Mouse (Mus musculus) cortical plate, adult 2 months (tissue): ENCODE results near the gene Itga8. TPM values are rescaled to one million over a fixed set of nuclear protein-coding genes. Genes with fewer than 3 reads are reported as not detected.

ENCODE experiments used
- H3K27ac ChIP-seq: fragments of 200-500 bp; 2 replicates; pipeline ENCODE4 v1.5.1; 2012; ENCODE audit warnings: low read length, control low read depth, inconsistent platforms; ENCODE audit not compliant: insufficient read depth
- H3K4me1 ChIP-seq: fragments of 200-500 bp; 2 replicates; pipeline ENCODE4 v1.6.1; 2011; ENCODE audit warnings: low read length; ENCODE audit not compliant: control insufficient read depth, insufficient read depth
- H3K4me3 ChIP-seq: fragments of 200-500 bp; 2 replicates; pipeline ENCODE4 v1.5.1; 2011; ENCODE audit warnings: mild to moderate bottlenecking, low read length, control low read depth; ENCODE audit not compliant: insufficient read depth
- CTCF ChIP-seq: fragments of 200-500 bp; IDR thresholded peaks from 2 replicates; pipeline ENCODE4 v1.5.1; 2011; ENCODE audit warnings: mild to moderate bottlenecking, control low read depth, low read length; ENCODE audit not compliant: insufficient read depth; ENCODE audit errors: extremely low read depth
- POLR2A ChIP-seq: fragments of 200-500 bp; IDR thresholded peaks from 2 replicates; pipeline ENCODE4 v1.6.1; 2011; ENCODE audit warnings: mild to moderate bottlenecking, low read length, control low read depth; ENCODE audit not compliant: insufficient read depth; ENCODE audit errors: extremely low read depth
- polyA plus RNA-seq: library from polyadenylated mRNA; depleted of rRNA; stranded (reverse); fragments of >200 nt; gene quantifications from 2 replicates; pipeline ENCODE4 v1.2.3, GENCODE M21; 2012

Itga8 gene
- polyA plus RNA-seq, 1 experiment: 5.0 TPM

DNA sequence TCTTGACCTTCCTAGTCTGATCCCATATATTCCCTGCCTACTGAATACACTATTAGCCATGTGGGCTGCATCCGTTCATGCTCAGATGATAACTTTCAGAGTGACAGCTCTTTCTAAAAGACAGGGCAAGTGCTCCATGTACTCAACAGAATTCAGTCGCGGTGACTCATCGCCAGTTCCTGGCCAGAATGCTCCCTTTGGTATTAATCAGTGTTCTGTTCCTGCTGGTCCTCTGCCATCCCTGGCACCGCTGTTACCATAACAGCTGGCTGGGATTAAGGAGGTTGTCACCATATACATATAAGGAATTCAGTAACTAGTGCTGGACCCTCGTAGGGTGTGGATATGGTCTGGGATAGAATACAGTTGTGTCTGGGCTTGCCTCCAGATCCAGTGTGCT lies 23.7 kb upstream of the Itga8 start:
- H3K4me1 ChIP-seq: no peaks in the 10 kb centered on the region
- H3K4me3 ChIP-seq: no peak overlapping the region
- H3K27ac ChIP-seq: no peak overlapping the region
- TF ChIP-seq POLR2A (no peak), CTCF (no peak)

DNA sequence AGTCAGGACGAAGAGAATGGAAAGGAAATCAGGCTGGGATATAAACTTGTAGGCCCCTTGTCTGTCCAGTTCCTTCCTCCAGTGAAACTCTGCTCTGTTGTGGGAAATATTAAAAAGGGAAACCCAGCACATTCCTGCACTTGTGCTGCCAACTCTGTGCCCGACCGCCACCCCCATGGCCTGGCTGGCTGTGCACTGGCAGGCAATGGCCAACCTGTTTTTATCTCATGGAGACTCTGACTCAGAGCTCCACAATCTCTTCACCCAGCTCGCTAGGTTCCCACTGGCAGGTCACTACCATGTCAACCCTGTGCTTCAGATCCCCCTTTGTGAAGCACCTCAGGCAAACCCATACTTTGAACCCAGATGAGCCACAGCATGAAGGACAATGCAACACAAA lies 19.2 kb upstream of the Itga8 start:
- Histone ChIP-seq H3K27ac (no peak overlapping the region), H3K4me1 (no peaks in the 10 kb centered on the region), H3K4me3 (no peak overlapping the region)
- TF ChIP-seq POLR2A: no peak
- TF ChIP-seq CTCF: no peak

GRCm38 (mm10) chr2:12318715-12319114 lies 17.0 kb upstream of the Itga8 start:
- Histone ChIP-seq H3K4me3 (no peak overlapping the region), H3K4me1 (no peaks in the 10 kb centered on the region)

DNA sequence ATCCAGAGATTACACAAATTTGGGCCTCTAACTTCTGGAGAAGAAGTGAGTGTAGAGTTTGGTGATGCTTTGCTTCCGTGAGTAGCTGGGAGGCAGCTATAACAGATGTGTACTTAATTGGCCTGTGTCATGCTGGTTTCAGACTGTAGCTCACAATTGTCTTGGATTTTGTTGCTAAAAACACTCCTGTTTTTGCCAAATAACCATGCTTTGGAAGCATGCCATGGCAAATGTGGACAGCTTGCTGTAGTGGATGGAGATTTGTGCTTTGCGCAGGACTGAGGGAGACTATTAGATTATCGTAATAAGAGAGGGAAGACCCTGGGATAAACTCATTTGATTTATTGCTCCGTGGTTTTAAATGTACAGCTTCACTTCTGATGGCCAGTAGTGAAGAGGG lies 16.3 kb upstream of the Itga8 start:
- H3K4me1 ChIP-seq: no peaks in the 10 kb centered on the region
- no peak overlapping the region for H3K27ac ChIP-seq
- no peak overlapping the region for H3K4me3 ChIP-seq
- no peak for TF ChIP-seq CTCF
- TF ChIP-seq POLR2A: no peak

More at GRCm38 (mm10) chr2:12318715-12319114, 17.0 kb upstream of the Itga8 start:
- no peak for TF ChIP-seq POLR2A
- no peak for TF ChIP-seq CTCF
- no peak overlapping the region for H3K27ac ChIP-seq

- no peak overlapping the region for H3K4me3 ChIP-seq
- no peaks in the 10 kb centered on the region for H3K4me1 ChIP-seq
- H3K27ac ChIP-seq: no peak overlapping the region
- no peak for TF ChIP-seq POLR2A
- TF ChIP-seq CTCF: no peak
Observed at GRCm38 (mm10) chr2:12317343-12317742, 15.6 kb upstream of the Itga8 start.

DNA sequence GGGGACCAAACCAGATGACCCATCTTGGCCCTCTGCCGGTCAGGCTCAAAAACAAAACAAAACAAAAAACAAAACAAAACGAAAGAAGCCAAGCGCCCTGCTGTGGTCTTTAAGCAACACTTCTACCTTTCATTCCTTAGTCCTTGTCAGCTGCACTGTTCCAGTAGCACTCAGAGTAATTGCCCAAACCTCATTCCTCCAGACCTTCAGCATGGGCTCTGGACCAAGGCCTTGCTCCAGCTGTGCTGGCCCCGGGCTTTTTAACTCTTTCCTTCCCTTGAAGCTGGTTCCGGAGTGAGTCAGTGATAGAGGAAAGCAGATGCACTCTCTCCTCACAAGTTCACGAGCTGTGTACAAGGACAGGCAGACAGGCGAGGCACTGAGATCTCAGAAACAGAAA lies 14.6 kb upstream of the Itga8 start:
- H3K4me1 ChIP-seq: no peaks in the 10 kb centered on the region
- no peak for TF ChIP-seq POLR2A
- no peak for TF ChIP-seq CTCF
- H3K4me3 ChIP-seq: no peak overlapping the region
- no peak overlapping the region for H3K27ac ChIP-seq

GRCm38 (mm10) chr2:12314028-12314427 lies 12.3 kb upstream of the Itga8 start:
- no peak overlapping the region for H3K4me3 ChIP-seq
- no peaks in the 10 kb centered on the region for H3K4me1 ChIP-seq
- no peak overlapping the region for H3K27ac ChIP-seq
- TF ChIP-seq POLR2A (no peak), CTCF (no peak)

DNA sequence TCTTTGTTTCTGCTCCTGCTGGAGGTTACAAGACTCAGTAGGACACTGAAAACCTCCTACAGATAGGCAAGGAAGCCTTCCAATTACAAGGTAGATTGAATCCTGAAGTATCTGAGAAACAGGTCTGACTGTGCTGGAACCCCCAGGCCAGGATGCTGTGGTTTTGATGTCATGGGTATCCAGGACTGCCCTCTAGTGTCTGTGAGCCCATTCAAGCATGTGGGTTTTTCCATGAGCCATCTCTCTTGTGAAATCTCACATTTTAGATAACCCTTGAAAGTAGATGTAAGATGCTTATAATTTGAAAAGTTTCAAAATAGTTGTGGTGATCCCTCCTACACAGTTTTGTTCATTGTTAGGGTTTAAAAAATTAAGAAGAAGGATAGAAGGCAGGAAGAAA lies 6.7 kb upstream of the Itga8 start:
- no peak overlapping the region for H3K27ac ChIP-seq
- no peak overlapping the region for H3K4me3 ChIP-seq
- H3K4me1 ChIP-seq: no peaks in the 10 kb centered on the region
- TF ChIP-seq POLR2A: no peak
- peak; percentile 27; the same call in 1 of the 2 replicates for TF ChIP-seq CTCF

GRCm38 (mm10) chr2:12307311-12307710 lies 5.6 kb upstream of the Itga8 start:
- Histone ChIP-seq H3K4me1 (no peaks in the 10 kb centered on the region), H3K27ac (no peak overlapping the region), H3K4me3 (no peak overlapping the region)
- no peak for TF ChIP-seq CTCF
- TF ChIP-seq POLR2A: no peak

GRCm38 (mm10) chr2:12305064-12305650 lies 3.4 kb upstream of the Itga8 start:
- Histone ChIP-seq H3K4me3 (no peak overlapping the region), H3K27ac (no peak overlapping the region), H3K4me1 (no peaks in the 10 kb centered on the region)
- TF ChIP-seq POLR2A (no peak), CTCF (no peak)
